Mouse (Mus musculus) kidney, postnatal 4 days (tissue): Measurements from ENCODE around the gene Emsy.

Source experiments
- DNase-seq, 2 experiments: peaks; one replicate each; pipeline ENCODE4 v3.0.0; 2021; ENCODE audit warnings: mixed read lengths in 2 of 2

Emsy gene

DNA sequence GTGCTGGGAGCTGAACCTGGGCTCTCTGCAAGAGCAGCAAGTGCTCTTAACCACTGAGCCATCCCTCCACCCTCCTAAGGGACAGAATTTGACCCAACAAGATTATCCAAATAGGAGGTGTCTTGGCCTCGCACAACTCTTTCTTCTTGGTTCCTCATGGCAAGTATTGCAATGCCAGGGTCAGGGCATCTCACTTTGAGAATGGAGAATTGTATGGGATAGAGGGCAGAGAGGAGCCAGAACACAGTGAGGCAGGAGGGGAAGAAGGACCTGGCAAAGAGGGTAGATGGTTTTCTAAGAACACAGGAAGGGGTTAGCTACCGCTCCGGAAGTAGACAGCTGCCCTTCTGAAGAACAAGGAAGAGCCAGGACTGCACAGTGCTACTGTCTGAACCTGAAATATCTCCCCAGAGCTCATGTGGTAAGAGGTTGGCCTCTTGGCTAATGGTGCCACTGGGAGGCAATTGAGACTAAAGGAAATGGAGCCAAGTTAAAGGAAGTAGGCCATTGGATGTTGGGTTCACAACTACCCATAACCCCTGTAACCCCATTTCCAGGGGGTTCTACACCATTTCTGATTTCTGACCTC is 80.8 kb downstream of the Emsy start:
- DNase-seq = no peak

GRCm38 (mm10) chr7:98574771-98575191 is 81.8 kb downstream of the Emsy start:
- DNase-seq = peak in 1 of 2 experiments; percentile 45

GRCm38 (mm10) chr7:98574271-98574670 is 82.3 kb downstream of the Emsy start:
- DNase-seq = no peak

DNA sequence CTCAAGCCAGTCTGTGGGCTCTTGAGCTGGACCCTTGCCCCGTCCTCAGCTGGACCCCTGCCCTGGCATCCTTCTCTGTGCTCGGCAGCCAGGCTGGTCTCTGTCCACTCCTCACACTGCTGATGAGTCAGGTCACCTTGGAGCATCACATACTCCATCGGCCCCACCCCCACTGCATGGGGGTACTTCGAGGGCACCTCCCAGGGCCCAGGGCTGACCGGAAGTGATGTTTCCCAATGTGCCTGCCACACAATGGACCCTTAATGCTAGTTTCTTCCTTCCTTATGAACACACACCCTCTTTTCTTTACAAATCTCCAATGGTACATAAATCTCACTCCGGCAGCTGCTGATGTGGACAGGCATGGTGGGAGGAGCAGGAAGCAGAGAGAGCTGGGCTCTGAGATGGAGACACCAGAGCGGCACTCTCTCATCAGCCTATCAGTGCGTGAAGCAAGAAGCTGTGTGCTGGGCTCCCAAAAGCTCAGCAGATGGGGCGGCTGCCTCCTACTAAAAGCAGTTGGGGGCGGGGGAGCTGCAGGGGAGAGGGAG is 83.3 kb downstream of the Emsy start:
- peak; percentile 73 to 82 for DNase-seq

- peak; percentile 77 to 86 for DNase-seq
These were observed 84.2 kb downstream of the Emsy start for GRCm38 (mm10) chr7:98572223-98572868.

- DNase-seq = peak in 1 of 2 experiments; percentile 34
These were observed 85.6 kb downstream of the Emsy start for GRCm38 (mm10) chr7:98570824-98571505.

GRCm38 (mm10) chr7:98567056-98567455 is 89.5 kb downstream of the Emsy start:
- DNase-seq = no peak

GRCm38 (mm10) chr7:98564607-98565364 is 91.8 kb downstream of the Emsy start:
- peak; percentile 57 to 71 for DNase-seq

DNA sequence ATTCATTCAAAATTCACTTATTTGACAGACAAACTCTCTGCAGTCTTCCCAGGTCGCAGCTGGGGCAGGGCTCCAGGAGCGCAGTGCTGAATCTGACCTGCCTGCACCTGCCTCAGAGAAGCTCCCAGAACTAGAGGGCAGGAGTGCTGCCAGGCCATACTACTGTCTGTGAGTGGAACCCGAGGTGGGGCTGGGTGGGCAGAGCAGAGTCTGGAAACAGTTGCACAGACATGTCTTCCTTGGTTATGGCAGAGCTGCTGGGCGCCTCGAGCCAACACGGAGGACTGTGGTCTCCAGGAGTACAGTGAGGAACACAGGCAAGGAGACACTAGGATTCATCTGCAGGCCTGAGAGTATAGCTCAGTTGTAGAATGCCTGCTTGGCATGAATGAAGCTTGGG is 92.6 kb downstream of the Emsy start:
- DNase-seq = no peak

GRCm38 (mm10) chr7:98562966-98563365 is 93.6 kb downstream of the Emsy start:
- no peak for DNase-seq

DNA sequence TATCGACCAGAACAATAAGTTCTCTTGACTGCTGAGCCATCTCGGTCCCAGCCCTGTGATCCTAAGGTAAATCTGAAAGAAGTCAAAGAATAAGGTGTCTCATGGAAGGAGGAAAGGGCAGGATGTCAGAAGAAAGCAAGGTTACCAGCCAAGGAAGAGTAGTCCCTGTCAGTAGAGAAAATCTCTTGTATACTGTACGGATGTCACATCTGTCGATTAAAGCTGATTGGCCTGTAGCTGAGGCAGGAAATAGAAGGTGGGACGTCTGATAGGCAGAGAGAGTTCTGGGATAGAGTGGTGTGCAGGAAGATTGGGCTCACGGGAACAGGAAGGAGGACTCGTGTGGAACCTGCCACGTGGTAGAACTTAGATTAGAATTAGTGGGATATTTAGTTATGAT is 94.4 kb downstream of the Emsy start:
- DNase-seq = no peak

- DNase-seq = no peak
These were observed 94.9 kb downstream of the Emsy start for GRCm38 (mm10) chr7:98561556-98562164.

- peak; percentile 65 to 77 for DNase-seq
These were observed 98.3 kb downstream of the Emsy start for GRCm38 (mm10) chr7:98558128-98558921.

DNA sequence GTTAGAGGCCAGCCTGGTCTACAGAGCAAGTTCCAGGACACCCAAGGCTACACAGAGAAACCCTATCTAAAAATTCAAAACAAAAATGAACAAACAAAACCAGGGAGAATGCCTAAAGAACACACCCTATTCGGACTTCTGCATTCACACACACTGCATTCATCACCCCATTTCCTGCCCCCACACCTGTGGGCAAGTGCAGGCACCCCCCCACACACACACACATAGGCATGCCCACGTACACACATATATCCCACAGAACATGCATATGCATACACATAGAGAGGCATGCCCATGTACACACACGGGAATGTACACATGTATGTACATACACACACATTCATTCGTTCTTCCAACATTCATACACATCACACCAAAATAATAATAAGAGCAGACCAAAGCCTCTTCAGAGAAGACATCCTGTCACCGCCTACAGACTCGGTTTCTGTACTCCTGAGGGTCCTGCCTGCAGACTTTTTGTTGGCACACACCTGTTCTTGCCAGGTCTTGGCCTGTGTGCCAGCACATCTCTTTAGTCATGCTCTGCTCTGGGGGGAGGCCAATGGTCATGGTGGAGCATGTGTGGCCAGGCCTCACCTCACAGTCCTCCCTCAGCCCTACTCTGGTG is 99.7 kb downstream of the Emsy start:
- DNase-seq = no peak

GRCm38 (mm10) chr7:98551041-98551440 is 105.5 kb downstream of the Emsy start:
- no peak for DNase-seq

DNA sequence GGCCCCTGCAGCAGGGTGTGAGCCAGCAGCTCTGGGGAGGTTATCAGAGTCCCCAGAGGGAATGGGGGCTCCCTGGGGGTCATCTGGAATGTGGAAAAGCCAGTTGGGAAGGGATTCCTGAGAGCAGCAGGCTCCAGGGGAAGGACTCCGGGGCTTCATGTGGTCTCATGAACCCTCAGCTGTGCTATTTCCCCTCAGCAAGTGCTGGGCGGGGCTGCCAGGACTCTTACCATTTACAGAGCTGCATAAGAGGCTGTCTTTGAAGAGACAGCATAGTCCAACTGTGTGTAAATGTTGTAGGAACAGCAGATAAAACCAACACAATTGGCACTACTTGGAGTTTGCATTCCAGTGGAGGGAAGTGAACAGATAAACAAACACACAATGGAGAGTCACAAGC is 106.0 kb downstream of the Emsy start:
- peak; percentile 47 to 57 for DNase-seq

- DNase-seq = peak in 1 of 2 experiments; percentile 50
These were observed 107.7 kb downstream of the Emsy start for GRCm38 (mm10) chr7:98548839-98549238.

GRCm38 (mm10) chr7:98544556-98544955 is 112.0 kb downstream of the Emsy start:
- no peak for DNase-seq

DNA sequence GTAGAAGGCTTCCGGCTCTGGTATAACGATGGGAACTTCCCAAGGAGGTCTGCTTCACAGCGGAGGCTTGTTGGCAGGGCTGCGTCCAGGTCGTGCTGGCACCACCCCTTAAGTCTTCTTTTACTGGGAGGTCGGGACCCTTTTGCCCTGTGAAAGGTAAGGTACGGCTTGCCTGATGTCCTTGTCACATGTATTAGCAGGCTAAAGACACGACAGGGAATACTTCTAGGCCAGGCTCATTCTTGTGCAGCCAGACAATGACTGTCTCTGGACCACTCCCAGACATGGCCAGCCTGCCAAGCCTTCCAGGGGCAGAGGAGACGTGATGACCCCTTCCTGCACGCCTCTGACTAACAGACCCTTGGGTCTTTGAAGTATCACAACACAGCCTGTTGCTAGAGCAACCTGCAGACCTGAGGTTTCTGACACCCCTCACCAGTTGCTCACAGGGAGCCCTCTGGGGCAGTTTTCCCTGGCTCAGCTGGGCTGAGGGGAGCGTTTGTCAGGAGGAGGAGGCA is 112.7 kb downstream of the Emsy start:
- DNase-seq = no peak

DNA sequence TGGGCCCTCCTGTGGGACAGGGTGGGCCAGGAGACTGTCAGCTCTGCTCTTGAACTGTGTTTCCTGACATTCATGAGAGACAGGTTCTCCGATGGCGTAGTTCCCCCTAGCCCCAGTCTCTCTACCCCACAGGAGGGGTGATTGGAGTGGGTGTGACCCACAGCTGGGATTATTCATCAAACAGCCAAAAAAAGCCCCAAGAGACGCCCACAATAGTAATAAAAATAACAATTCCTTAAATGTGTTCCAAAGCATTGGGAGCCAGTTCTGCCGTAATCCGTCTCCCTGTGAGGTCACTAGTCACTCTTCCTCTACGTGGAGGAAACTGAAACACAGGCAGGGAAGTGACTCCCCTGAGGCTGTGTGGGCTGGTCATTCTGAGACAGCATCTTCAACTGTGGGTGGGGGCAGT is 113.8 kb downstream of the Emsy start:
- peak in 1 of 2 experiments; percentile 46 for DNase-seq

GRCm38 (mm10) chr7:98542267-98542666 is 114.3 kb downstream of the Emsy start:
- DNase-seq = no peak
